Mouse (Mus musculus): ENCODE data around the gene Tor2a. TPM values are rescaled to one million over a fixed set of nuclear protein-coding genes. Genes with fewer than 3 reads are reported as not detected.

Gene Tor2a
- total and polyA plus RNA-seq, 3 experiments, result 33.3 to 53.8 (median 41.4) TPM

DNA sequence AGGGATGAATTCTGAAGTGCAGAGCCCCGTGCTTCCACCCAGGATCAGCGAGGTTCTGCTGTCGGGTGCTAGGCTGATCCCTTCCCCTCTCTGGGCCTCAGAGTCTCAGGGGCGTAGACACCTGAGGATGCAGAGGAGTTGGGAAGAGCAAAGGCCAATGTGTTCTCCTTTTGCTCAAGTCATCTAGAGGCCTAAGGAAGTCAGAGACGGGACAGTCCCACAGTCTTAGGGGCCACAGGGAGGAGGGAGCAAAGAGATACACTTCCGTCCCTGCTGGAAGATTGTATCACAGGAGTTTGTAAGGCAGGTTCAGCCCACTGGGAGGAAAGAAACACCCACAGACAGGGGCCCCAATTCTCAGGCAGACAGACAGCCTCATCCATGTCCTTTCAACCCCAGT lies 35.0 kb upstream of the Tor2a start:
- peak overlapping the region; percentile 90 for H3K27ac ChIP-seq (ENCODE audit: insufficient read depth, low read depth)
- dilution Hi-C loops (cut with MboI; ENCODE audit: extremely low pct_ligation_motif_present, extremely low pct_unique_long_range_greater_than_20kb, low sequenced_read_pairs), result no loop called here
- peaks cover 37 to 66% of the 10 kb centered on the region in 2 experiments for H3K4me1 ChIP-seq (ENCODE audit: control insufficient read depth in 1 of 2, insufficient read depth in 2 of 2)

DNA sequence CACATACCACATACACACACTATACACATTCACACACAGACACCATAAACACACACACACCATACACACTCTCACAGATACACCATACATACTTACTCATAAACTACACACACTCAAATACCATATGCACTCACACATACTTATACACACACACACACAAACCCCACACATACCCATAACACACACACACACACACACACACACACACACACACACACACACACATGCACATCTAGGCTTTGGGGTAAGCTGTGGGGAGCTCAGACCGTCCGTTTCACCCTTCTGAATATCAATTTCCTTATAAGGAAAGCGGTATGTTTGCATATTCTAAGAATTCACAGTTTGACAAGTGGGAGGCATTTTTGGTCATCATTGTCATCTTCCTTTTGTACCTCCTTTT lies 34.5 kb upstream of the Tor2a start:
- Histone ChIP-seq H3K27me3 (replicated peaks) (no peaks in the 10 kb centered on the region), H3K9ac (ENCODE audit: insufficient read depth, low read depth) (peak overlapping the region; percentile 90; the same call in 1 of the 2 replicates), H3K4me3 (replicated peaks in 1 of 3; ENCODE audit: low read depth in 2 of 3, low read length in 2 of 3, poor library complexity in 1 of 3) (peak overlapping the region; percentile 61 to 94 (median 84)), H3K4me2 (ENCODE audit: insufficient read depth, low read depth, poor library complexity, severe bottlenecking) (peak overlapping the region; percentile 67), H3K79me2 (replicated peaks; ENCODE audit: control insufficient read depth, extremely low read depth, insufficient read depth, poor library complexity, severe bottlenecking) (peaks cover 27% of the 10 kb centered on the region), H3K4me1 (ENCODE audit: control insufficient read depth in 1 of 2, insufficient read depth in 2 of 2) (peaks cover 37 to 69% of the 10 kb centered on the region in 2 experiments), H3K36me3 (replicated peaks in 1 of 2; ENCODE audit: control insufficient read depth in 1 of 2, insufficient read depth in 1 of 2, low read length in 1 of 2) (peaks cover 14 to 41% of the 10 kb centered on the region in 2 experiments), H3K27ac (ENCODE audit: insufficient read depth, low read depth) (peak overlapping the region; percentile 90), H3K9me3 (replicated peaks; ENCODE audit: low read length) (peaks cover 4% of the 10 kb centered on the region)
- dilution Hi-C loops (cut with MboI; ENCODE audit: extremely low pct_ligation_motif_present, extremely low pct_unique_long_range_greater_than_20kb, low sequenced_read_pairs), result no loop called here
- in situ Hi-C loops (cut with MboI; ENCODE audit: low pct_ligation_motif_present, low pct_unique_long_range_greater_than_20kb, low sequenced_read_pairs), result no loop called here
- no peak for DNase-seq (ENCODE audit: extremely low read depth)
- TF ChIP-seq MYC (IDR thresholded peaks at IDR 0.05; ENCODE audit: low read depth, low read length) (no peak), HCFC1 (IDR thresholded peaks at IDR 0.05; ENCODE audit: low read depth, low read length) (no peak), PAX5 (IDR thresholded peaks at IDR 0.05; ENCODE audit: low read length) (no peak), CHD2 (IDR thresholded peaks at IDR 0.05; ENCODE audit: low read length) (no peak), KAT2A (IDR thresholded peaks at IDR 0.05; ENCODE audit: insufficient replicate concordance, low read length) (no peak), NELFE (IDR thresholded peaks at IDR 0.05; ENCODE audit: low read depth, low read length) (no peak), JUN (IDR thresholded peaks at IDR 0.05; ENCODE audit: insufficient read depth, low read depth, low read length) (no peak), EP300 (IDR thresholded peaks at IDR 0.05; ENCODE audit: low read length) (no peak), GABPA (IDR thresholded peaks at IDR 0.05; ENCODE audit: insufficient replicate concordance, low read depth, low read length) (no peak)

More for the DNA sequence above, 35.0 kb upstream of the Tor2a start:
- Histone ChIP-seq H3K27me3 (replicated peaks) (no peaks in the 10 kb centered on the region), H3K4me3 (replicated peaks in 1 of 3; ENCODE audit: low read depth in 2 of 3, low read length in 2 of 3, poor library complexity in 1 of 3) (peak overlapping the region; percentile 61 to 94 (median 84)), H3K9ac (ENCODE audit: insufficient read depth, low read depth) (peak overlapping the region; percentile 90), H3K79me2 (replicated peaks; ENCODE audit: control insufficient read depth, extremely low read depth, insufficient read depth, poor library complexity, severe bottlenecking) (peaks cover 27% of the 10 kb centered on the region), H3K36me3 (replicated peaks in 1 of 2; ENCODE audit: control insufficient read depth in 1 of 2, insufficient read depth in 1 of 2, low read length in 1 of 2) (peaks cover 14 to 39% of the 10 kb centered on the region in 2 experiments), H3K9me3 (replicated peaks; ENCODE audit: low read length) (peaks cover 4% of the 10 kb centered on the region), H3K4me2 (ENCODE audit: insufficient read depth, low read depth, poor library complexity, severe bottlenecking) (peak overlapping the region; percentile 67)
- TF ChIP-seq NELFE (IDR thresholded peaks at IDR 0.05; ENCODE audit: low read depth, low read length) (no peak), ELF1 (IDR thresholded peaks at IDR 0.05; ENCODE audit: low read depth, low read length) (peak; percentile 33; the same call in 1 of the 2 replicates), ZKSCAN1 (IDR thresholded peaks at IDR 0.05; ENCODE audit: borderline replicate concordance, low read depth, low read length) (no peak), PAX5 (IDR thresholded peaks at IDR 0.05; ENCODE audit: low read length) (no peak), GABPA (IDR thresholded peaks at IDR 0.05; ENCODE audit: insufficient replicate concordance, low read depth, low read length) (no peak), MAZ (IDR thresholded peaks at IDR 0.05; ENCODE audit: low read depth, low read length) (peak; percentile 40; the same call in 1 of the 2 replicates), CHD1 (IDR thresholded peaks at IDR 0.05; ENCODE audit: low read depth, low read length) (no peak), BHLHE40 (IDR thresholded peaks at IDR 0.05; ENCODE audit: low read depth, low read length) (no peak), ETS1 (conservative IDR thresholded peaks at IDR 0.05; ENCODE audit: low read depth, low read length) (0 out of 2 replicates have a peak, but pooled peaks have one; percentile 6), USF1 (IDR thresholded peaks at IDR 0.05; ENCODE audit: low read depth, low read length) (no peak), MAFK (IDR thresholded peaks at IDR 0.05; ENCODE audit: insufficient replicate concordance, low read length) (no peak), TBP (conservative IDR thresholded peaks at IDR 0.05; ENCODE audit: low read depth, low read length) (no peak), MYC (IDR thresholded peaks at IDR 0.05; ENCODE audit: low read depth, low read length) (no peak), CHD2 (IDR thresholded peaks at IDR 0.05; ENCODE audit: low read length) (no peak), POLR2A (IDR thresholded peaks at IDR 0.05; ENCODE audit: low read depth, low read length) (0 out of 2 replicates have a peak, but pooled peaks have one; percentile 34)
- peak; percentile 59 for DNase-seq (ENCODE audit: extremely low read depth)
- in situ Hi-C loops (cut with MboI; ENCODE audit: low pct_ligation_motif_present, low pct_unique_long_range_greater_than_20kb, low sequenced_read_pairs), result no loop called here

Data from CH12.LX (cell line).